Mouse (Mus musculus): ENCODE results near the gene Ube2q2.
A peak's percentile ranks its signal among the peaks of the same experiment; 100 is the strongest.
"Not testable (repeated sequence)": the region's sequence is repeated elsewhere in the genome, so short reads cannot be mapped to it uniquely, and the experiment has no call there.

Ube2q2 gene

DNA sequence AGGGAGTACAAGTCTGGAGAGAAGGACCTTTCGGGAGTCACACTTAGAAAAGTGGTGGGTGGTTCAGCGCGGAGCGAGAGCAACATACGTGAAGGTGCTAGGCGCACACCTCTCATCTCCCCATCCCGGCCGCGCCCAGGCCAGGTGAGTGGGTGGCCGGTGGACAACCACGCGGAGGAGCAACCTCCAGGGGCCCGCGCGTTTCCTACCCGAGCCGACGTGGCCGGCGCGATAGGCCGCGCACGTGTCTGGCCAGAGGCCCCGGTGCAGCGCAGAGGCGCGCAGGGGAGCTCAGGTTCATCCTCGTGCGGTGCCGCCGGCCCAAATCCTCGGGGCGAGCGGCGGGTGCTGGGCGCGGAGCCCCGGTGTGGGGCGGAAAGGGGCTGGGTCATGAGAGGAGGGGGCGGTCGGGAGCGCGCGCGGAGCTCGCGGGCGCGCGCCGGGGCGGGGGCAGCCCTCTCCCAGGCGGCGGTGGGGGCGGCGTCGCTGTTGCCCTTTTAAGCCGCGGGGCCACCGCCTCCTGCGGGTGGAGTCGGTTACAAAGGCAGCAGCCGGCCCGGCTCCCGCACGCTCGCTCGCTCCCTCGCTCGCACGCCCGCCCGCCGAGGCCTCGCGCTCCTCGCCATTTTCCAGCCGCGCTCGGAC is at the start of gene Ube2q2:
Ube2q2 (plus strand) TSS at position 1 of the 645 bp plus-strand sequence.
- peak; percentile 83 for DNase-seq (ENCODE audit: low spot score)

DNA sequence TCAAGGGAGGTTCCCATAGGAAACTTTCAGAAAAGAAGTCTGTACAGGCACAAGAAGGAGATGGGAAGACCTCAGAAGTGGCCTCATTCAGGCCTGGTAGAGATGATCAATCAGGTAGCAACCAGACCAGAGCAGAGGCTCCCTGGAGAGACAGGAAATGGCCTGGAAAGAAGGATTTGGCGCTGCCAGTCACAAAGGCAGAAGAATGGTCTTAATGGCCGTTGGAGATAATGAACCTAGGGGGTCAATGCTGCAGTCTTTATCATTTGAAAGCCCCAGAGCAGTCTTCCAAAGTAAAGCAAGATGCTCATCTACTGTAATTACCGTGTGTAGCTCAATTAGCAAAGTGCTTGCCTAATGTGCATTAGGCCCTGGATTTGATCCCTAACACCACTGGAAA is 47.5 kb upstream of the Ube2q2 start:
- DNase-seq (ENCODE audit: low spot score): no peak

DNA sequence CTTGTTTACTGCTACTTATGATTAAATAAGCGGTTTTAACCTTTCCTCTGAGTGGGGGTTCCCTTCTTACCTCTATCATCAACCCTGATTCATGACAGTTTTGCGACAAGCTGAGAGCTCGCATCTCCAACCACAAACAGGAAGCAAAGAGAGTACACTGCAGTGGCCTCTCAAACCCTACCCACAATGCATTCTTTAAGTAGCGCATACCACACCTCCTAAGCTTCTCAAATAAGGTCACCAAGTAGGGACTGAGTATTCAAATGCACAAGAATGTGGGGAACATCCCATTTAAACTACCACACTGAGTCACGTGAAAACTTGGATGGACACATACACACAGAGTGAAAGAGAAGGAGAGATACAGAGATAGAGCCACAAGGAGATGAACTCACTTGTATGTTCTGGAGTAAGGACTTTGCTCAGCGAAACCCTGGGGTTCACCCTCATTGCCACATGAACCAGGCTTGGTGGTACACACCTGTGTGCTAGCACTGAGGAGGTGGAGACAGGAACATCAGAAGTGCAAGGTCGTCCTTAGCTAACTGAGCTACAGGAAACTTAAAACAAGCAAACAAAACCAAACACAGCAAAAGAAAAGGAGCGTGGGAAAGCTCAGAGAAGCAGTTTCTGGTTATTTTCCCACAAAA is 46.3 kb upstream of the Ube2q2 start:
- DNase-seq (ENCODE audit: low spot score): no peak

DNA sequence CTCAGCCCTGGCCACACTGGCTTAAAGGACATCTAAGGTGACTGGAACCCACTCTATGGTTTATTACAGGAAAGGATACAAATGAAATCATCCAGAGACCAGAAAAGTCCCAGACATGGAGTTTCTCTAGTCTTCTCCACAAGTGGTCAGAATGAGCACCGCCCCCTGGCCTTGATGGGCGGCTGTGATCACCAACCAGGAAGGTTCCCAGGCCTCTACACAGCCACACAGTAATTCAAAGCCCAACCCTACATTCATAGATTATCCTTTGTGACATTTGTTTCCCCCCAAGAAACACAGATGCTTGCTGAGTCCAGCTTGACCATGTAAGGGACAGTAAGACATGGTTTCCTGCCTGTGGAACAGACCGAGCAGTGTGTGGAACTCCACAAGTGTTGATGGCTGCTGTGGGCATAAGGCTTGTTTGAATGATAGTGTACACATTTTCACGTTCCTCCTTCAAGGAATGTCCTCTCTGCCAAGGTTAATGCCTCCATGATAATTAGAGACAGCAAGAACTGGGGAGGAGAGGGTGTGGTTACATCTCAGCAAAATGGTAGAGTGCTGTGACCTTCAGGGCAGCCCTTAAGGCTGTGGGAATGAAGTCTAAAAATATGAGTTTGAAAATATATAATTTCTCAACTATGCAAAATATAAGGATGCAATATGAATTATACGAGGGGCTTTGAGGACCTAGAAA is 45.6 kb upstream of the Ube2q2 start:
- no peak for DNase-seq (ENCODE audit: low spot score)

DNA sequence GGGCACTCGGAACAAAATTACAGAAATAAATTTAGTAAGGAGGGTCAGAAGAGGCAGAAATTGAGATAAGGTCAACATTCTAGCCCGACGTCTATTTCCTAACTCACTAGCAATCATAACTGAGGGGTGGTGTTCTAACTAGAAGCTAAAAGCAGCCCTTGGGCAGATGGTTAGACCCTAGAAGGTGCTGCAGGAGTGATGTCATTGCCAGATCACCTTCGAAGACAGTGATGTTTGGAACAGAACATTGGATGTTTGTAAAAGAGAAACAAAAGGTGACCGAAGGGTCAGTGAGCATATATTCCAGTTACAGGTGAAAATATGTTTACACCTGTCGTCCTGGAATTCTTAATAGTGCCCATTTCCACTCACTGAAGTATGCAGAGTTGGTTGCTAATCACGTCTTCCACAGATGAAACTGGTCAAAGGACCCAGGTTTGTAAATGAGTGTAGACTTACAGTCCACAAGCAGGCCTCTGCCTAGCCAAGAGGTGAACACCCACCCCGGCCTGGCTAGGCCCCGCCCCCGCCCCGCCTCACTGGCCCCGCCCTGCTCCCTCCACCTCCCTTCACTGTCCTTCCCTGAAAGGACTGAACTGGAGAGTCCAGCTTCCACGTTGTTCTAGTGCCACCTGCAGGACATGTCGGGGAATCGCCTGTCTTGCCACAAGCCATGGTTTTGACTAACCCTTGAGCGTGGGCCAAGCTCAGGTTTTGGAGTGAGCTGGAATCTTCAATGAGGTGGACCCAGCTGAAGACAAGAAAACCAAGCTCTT is 38.4 kb upstream of the Ube2q2 start:
- peak; percentile 79 for DNase-seq (ENCODE audit: low spot score)

DNA sequence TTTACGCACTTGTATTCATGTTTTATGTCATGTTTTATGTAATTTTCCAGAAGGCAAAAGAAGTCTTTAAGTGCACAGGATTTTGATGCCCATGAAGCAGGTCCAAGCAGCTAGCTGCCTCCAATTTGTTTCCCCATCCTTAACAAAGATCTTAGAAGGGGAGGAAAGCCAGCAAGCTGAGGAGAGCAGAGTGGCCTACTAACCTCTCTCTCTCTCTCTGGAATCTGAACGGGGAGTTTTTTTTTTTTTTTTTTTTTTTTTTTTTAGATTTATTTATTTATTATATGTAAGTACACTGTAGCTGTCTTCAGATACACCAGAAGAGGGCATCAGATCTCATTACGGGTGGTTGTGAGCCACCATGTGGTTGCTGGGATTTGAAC is 37.8 kb upstream of the Ube2q2 start:
- not testable (repeated sequence) for DNase-seq (ENCODE audit: low spot score)

DNA sequence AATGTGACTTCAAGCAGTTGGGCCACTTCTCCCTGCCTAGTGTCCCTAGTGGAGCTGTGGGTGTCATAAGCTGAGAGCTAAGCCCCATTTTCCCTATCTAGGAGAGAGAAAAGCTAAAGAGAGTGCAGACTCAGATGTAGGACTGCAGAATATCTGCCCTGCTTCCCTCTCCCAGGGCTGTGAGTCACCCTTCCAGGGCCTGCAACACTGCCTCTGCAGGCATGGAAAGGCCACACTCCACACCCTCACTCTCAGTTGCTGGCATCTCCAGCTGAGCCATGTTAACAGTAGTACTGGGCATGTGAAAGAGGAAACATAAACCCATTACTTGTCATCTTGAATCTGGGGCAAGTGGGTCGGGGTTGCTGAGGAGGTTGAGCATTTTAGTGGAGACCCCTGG is 33.9 kb upstream of the Ube2q2 start:
- no peak for DNase-seq (ENCODE audit: low spot score)

DNA sequence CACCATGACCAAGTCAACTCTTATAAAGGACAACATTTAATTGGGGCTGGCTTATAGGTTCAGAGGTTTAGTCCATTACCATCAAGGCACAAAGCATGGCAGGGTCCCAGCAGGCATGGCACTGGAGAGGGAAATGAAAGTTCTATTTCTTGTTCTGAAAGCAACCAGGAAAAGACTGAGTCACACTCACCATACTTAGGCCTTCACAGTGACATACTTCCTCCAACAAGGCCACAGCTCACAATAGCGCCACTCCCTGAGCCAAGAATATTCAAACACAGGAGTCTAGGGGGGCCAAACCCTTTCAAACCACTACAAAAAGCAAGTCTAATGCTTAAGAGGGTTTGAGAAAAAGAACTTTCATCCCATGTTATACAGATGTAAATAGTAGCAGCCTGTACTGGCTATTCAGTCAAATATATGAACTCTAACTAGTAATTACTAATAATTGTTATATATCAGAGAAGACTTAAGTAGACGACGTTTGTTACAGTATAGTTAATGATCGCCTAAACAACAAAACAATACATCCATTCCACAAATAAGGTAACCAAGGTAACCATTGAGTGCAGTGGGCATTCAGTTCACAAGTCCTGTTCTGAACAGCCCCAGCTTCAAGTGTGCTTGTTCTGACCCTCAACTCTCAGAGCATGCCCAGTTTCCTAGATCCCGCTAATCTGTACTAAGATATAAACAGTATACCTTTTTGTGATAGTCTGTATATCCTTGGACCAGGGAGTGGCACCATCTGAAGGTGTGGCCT is 31.2 kb upstream of the Ube2q2 start:
- DNase-seq (ENCODE audit: low spot score): no peak

DNA sequence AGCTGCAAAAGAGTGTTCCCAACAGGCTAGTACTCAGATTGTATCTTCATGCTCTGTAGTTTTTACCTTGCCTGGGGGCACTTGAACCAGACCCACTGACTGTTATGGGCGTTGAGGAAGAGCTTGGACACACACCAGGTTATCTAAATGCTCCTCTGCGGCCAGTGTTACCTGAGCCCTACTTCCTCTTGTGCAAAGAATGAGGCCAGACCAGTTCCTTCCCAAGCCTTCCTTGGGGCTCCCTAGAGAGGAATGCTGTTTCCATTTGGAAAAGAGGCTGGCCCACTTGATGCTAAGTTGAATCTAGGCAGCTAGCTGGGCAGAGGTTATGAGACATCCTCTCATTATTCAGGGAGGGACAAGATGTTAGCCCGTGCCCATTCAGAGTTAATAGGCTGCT is 26.1 kb upstream of the Ube2q2 start:
- DNase-seq (ENCODE audit: low spot score): no peak

DNA sequence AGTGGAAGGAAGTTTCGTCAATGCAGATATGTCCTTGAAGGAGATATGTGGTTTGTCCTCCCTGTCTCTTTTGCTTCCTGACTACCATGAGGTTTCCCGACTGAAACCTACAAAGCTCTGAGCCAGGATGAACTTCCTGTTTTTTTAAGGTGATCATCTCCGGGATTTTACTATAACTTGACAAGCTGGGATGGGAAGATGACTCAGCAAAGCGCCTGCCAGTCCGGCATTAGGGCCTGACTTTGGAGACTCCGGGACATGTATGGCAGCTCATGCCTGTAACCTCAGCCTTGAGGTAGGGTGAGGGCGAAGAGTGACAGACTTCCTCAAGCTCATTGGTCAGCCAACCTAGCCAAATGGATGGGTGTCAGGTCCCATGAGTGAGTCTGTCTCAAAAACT is 22.9 kb upstream of the Ube2q2 start:
- no peak for DNase-seq (ENCODE audit: low spot score)

DNA sequence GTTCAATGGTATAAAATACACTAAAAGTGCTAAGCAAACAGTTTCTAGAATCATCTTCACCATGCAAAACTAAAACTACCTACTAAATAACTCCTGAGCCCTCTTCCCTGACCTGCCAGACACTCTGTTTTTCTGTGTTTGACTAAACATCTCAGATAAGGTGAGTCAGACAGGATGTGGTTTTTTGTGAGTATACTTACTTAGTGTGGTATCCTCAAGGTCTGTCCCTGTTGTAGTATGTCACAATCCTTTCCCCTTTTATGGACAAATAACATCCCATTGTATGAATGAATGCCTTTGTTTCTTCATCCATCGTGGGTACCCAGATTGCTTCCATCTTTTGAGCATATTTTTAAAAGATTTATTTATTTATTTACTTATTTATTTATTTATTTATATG is 22.4 kb upstream of the Ube2q2 start:
- no peak for DNase-seq (ENCODE audit: low spot score)

DNA sequence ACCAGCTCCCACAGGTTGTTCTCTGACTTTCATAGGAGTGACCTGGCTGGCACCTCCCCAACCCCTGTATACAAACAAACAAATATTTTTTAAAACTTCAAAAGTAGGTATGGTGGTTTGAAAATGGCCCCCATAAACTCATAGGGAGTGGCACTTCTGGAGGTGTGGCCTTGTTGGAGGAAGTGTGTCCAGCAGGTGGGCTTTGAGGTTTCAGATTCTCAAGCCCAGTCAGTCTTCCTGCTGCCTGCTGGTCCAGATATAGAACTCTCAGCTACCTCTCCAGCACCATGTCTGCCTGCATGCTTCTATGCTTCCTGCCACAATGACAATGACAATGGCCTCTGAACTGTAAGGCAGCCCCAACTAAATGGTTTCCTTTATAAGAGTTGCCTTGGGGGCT is 16.8 kb upstream of the Ube2q2 start:
- DNase-seq (ENCODE audit: low spot score): no peak

DNA sequence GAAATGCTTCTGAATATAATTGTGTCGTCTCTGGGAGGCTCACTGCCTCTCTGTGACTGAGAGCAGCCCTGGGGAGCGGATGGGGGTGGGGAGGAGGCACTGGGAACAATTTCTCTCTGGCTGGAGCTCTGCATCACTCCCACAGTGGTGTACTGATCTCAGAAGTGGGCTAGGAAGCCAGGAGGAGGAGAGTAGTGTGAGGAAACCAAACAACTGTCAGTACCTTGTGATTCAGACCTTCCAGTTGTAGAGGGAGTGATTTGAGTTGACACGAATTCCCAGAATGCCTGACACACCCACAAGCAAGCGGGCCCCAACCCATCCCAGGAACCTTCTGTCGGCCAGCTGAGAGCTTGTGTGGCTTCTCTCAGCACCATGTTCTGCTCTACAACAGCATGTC is 12.1 kb upstream of the Ube2q2 start:
- no peak for DNase-seq (ENCODE audit: low spot score)

DNA sequence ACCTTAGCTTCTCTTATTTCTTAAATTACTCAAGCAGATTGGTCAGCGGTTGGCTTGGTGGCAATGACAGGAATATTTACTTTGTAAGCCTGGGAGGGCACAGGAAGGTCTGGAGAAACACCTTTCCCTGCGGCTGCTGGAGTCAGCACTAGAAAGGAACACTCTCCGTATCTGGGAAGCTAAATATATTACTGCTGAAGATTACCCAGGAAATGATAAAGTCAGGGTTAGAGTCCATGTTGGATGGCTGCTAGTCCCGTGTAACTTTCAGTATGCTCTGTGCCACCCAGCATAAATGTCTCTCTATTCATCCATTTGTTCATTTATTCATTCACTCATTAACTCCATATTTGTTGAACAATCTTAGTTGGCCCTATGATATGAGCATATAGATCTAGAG is 11.5 kb upstream of the Ube2q2 start:
- no peak for DNase-seq (ENCODE audit: low spot score)

DNA sequence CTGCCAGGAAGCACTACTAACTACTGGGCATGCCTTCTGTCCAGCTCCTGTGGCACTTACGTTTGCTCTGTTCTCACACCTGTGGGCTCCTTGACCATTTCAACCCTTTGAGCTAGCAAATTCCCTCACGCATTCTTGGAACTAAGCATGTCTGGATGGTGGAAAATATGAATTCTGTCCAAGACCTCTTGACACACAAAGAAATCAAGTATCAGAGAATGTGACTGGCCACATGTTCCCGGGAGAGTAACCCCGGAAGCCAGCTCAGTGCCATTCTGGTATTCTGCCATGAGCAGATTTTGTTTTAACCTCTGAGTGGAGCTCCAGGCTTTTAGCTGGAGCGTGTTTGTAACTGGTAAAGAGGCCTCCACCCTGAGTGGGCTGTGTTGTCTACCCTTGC is 8.7 kb upstream of the Ube2q2 start:
- no peak for DNase-seq (ENCODE audit: low spot score)

DNA sequence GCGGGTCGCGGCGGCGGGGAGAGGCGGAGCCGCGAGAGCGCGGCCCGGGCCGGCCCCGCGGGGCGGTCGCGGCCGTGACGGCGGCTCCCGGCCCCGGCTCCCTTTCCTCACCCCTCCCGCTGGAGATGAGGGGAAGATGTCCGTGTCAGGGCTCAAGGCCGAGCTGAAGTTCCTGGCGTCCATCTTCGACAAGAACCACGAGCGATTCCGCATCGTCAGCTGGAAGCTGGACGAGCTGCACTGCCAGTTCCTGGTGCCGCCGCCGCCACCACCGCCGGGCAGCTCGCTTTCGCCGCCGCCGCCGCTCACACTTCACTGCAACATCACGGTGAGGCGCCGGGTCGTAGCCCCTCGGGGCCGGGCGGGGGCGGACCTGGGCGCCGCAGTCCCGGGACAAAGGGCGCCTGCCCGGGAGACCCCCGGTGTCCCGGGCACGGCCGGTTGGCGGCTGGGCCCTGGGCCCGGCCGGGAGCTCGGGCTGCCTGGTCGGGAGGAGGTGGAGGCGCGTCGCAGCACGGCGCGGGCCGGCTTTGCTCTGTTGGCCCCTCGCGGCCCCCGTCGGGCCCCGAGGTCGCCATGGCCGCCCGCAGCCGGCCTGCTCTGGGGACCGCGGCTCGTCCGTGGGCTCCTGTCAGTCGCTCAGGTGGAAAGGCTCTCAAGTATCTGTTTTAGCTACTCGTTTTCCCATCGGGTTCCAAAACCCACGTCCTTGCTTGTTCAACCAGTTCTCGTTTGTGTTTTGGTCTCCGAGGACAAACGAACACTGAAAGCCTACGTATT is 1.0 kb downstream of the Ube2q2 start:
- DNase-seq (ENCODE audit: low spot score): peak; percentile 70

DNA sequence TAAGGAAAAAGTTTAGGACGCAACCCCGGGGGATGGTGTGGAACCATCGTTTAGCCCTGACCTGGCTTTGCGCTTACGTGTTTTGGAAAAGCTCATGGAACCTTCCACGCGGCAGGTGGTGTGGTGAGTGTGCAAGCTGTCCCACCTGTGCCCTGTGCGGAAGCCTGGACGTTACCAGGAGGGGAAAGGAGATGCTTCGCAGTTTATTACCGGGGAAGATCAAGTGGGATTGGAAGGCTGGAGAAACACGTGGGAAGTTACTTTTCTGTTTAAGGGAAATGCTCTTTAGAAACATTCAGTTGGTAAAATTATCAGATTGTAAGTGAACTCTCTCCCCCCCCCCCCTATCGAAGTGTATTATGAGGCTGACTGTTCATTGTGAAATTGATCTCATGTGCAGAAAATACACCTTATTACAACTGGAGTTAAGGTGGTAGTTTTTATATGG is 1.6 kb downstream of the Ube2q2 start:
- peak; percentile 21 for DNase-seq (ENCODE audit: low spot score)

DNA sequence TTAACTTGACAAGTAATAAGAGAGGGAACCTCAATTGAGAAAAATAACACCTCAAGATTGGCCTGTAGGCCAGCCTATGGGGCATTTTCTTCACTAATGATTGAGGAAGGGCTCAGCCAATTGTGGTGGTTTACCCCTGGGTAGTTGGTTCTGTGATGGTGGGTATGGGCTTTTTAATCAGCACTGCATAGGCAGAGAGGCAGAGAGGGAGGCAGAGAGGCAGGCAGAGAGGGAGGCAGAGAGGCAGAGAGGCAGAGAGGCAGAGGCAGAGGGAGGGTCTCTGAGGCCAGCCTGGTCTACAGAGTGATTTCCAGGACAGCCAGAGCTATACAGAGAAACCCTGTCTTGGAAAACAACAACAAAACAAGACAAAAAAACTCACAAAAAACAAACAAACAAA is 2.4 kb downstream of the Ube2q2 start:
- peak; percentile 32 for DNase-seq (ENCODE audit: low spot score)

DNA sequence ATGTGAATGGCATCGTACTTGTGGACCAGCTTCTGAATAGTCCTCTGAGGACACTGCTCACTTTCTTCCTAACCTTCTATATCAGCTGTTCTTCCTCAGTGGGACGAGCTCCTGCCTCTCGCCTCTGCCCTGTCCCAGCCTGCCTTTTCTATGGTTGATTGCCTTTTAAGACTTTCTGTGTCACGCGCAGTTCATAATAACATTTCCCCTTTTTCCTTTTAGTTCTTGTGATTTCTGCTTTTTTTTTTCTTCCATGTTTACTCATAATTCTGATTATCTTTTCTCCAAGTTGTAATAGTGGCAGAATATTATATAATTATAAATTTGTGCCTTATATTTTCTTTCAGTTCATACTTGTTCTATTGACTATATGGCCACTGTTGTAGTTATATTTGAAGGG is 4.3 kb downstream of the Ube2q2 start:
- no peak for DNase-seq (ENCODE audit: low spot score)

DNA sequence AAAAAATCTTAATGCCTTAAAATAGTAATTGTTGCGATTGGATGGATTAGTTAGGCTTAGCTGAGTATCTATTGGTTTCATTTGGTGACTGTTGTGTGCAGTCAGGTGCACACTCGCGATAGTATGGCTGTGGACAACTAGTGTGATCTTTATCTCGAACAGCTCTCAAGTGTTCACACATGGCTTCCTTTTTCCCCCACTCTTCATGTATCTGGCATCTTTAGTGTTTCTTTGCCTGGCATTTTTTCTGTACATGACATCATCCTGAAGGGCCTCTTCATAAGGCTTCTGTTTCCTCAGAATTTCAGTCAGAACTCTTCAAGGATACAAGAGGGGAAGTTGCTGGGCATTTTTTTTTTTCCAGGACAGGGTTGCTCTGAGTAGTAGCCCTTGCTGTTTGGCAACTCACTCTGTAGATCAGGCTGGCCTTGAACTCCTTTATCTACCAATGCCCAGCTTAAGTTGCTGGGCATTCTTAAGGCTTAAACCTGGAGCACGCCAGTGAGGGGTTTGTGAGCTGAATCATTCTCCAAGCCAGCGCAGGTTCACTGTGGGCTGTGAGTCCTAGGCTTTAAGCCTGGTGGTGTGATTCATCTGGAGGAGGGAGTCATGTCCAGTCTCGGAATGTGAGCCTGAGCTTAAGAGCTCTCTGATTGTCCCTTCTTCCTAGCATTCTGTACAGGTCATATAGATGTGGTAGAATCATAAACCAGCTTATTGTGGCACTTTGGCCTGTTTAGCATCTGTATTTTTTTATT is 22.2 kb downstream of the Ube2q2 start:
- no peak for DNase-seq (ENCODE audit: low spot score)
